Mouse (Mus musculus) T-helper 1 cell (primary cell): ENCODE measurements around the gene Serpinf1.
"Not testable (repeated sequence)": the region's sequence is repeated elsewhere in the genome, so short reads cannot be mapped to it uniquely, and the experiment has no call there.

Source experiments
- in situ Hi-C: fragments of 300-600 bp; cut with MboI, MseI; formaldehyde crosslinking; loops from one replicate; pipeline ENCODE4 v1.15.1; 2025; ENCODE audit warnings: high pct_unique_total_duplicates

Gene Serpinf1

GRCm38 (mm10) chr11:75422013-75422792, at the start of gene Serpinf1:
Gene Serpinf1 (minus strand): TSS chr11:75422701.
- in situ Hi-C loops = no loop called here

GRCm38 (mm10) chr11:75470675-75471074, 48.2 kb upstream of the Serpinf1 start:
- in situ Hi-C loops = no loop called here

DNA sequence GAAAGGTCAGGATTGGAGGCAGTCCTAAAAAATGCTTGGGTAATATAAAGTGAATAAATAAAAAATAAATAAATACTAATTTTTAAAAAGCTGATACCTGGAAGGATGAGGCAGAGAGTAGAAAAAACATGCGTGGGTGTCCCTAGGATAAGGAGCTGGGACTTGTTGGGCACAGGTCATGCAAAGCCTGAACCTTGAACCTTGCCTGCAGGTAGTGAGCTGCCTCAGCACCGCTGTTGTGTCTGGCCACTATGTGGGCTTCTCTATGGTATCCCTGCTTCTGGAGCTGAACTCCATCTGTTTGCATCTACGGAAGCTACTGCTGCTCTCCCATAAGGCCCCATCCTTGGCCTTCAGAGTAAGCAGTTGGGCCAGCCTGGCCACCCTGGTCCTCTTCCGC, 46.8 kb upstream of the Serpinf1 start:
- in situ Hi-C loops = no loop called here

GRCm38 (mm10) chr11:75468410-75468809, 45.9 kb upstream of the Serpinf1 start:
- in situ Hi-C loops = no loop called here

DNA sequence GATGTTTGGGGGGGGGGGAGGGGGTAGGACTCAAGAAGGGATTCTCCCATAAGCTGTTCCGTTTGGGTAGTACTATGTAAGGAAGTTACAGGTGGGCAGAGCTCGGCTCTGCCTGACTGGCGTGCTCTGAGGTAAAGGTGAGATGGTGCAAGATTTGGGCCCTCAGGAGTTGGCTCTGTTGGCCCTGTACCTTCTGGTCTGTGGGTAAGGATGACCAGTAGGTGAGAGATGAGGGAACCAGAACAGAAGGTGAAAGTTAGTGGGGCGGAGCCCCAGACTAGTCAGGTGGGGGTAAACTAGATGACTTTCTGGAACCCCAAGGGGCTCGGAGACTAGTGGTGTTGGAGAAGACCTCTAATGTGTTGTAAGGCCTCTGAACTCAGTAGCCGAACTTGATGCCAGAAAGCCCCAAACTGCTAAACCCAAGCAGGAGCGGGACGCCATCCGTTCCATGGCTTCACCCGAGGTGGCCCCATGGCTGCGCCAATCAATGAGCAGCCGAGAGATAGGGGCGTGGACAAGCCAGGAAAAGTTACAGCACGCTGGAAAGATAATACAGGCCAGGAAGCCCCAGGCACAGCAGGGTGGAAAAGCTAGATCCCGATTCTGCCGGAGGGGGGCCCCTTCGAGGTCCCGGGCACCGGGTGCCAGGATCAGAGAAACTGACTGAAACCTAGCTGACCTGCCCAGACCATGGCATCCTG, 45.2 kb upstream of the Serpinf1 start:
- in situ Hi-C loops = no loop called here

- in situ Hi-C loops = no loop called here
Observed at GRCm38 (mm10) chr11:75466731-75467505, 44.4 kb upstream of the Serpinf1 start.

DNA sequence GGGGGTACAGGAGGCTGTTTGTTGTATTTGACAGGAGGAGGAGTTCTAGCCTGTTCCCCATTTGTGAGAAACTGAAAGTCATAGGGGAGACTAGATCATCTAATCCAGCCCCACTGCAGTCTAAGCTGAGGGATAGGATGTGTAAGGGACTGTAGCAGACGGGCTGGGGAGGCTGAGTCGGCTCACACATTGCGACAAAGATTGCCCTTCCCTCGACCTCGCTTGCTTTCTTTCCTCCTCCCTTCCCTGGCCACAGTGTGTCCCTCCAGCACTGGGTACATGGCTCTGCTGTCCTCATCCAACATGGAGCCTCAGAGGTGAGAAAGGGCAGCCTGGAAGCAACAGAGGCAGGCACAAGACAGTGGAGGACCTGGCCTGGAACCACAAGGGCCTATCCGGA, 42.5 kb upstream of the Serpinf1 start:
- in situ Hi-C loops = no loop called here

- in situ Hi-C loops = no loop called here
Observed at GRCm38 (mm10) chr11:75464417-75464816, 41.9 kb upstream of the Serpinf1 start.

DNA sequence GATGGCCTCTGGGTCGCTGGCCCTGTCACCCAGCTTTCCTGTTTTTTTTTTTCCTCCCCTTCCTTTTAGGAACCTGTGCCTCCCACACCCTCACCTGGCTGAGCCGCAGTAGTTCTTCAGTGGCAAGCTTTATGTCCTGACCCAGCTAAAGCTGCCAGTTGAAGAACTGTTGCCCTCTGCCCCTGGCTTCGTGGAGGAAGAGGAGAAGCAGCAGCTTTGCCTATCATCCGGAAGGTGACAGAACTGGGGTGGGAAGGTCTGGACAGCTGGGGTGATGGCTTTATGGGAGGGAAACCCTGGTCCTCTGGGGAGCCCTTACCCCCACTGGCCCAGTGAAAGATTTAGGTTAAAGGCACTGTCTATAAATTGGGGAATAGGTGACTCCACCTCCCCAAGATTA, 41.1 kb upstream of the Serpinf1 start:
- in situ Hi-C loops = no loop called here

DNA sequence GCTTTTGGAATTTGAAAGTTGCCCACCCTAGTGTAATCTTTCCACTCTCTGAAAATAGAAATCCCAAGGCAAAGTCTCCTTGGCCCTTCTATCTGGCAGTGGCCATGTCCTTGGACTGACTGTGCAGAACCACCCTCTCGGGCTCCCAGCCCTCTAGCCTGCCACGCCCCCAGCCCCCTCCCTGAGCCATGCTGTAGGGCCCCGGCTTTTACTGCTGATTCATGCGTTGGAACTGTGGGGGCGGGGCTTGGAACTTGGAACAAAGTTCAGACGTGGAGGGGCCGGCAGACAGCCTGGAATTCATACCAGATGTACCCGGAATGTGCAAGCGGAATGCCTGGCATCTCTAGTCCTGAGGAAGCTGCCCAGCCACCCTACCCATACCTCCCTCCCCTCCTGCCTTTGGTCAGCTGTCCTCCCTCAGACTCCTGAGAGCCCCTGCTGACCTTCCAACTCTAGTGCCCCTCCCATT, 40.4 kb upstream of the Serpinf1 start:
- in situ Hi-C loops = no loop called here

DNA sequence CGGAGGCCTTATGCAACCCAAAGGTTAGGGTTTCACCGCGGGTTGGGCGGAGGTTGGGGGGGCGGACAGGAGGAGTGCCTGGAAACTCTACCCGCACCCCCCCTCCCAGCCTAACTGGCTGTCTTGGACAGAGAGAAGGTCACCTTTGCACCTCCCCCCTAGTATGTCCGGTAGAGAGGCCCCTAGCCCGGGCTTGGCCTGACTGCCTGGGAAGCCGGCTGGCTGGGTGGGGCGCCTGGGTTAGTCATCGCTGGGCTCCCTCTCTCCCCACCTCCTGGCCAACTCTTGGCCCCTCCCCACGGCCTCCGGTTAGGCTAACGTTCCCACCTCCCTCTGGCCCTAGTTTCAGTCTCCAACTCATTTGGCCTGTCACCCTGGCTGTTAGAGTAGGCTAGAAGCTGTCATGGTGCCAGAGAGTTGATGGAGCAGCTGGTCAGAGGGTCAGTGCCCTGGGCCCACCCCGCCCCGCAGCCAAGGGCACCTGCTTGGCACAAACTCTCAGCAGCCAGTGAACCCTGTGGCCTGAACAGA, 39.8 kb upstream of the Serpinf1 start:
- in situ Hi-C loops = no loop called here

DNA sequence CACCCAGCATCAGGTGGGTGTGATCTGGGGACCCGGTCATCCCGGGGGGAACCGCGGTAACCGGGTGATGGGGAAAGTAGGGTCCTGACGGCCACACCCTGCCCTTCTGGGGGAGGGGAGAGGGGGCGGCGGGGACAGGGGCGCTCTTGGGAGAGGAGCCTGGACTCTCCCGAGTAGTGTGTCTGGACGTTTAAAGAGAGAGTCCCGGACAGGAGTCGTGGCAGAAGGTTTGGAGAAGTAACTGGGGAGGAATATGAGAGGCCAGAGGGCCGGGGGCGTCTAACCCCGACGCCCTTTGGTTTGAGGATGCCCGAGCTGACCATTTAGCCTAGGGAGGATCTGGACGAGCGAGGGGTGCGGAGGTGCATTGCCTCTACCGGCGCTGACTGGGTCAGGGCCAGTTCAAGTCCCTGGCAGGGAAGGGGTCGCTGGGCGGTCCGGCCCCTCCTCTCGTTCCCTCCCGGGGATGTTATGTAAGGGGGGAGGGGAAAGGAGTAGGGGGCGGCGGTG, 39.3 kb upstream of the Serpinf1 start:
- in situ Hi-C loops = no loop called here

DNA sequence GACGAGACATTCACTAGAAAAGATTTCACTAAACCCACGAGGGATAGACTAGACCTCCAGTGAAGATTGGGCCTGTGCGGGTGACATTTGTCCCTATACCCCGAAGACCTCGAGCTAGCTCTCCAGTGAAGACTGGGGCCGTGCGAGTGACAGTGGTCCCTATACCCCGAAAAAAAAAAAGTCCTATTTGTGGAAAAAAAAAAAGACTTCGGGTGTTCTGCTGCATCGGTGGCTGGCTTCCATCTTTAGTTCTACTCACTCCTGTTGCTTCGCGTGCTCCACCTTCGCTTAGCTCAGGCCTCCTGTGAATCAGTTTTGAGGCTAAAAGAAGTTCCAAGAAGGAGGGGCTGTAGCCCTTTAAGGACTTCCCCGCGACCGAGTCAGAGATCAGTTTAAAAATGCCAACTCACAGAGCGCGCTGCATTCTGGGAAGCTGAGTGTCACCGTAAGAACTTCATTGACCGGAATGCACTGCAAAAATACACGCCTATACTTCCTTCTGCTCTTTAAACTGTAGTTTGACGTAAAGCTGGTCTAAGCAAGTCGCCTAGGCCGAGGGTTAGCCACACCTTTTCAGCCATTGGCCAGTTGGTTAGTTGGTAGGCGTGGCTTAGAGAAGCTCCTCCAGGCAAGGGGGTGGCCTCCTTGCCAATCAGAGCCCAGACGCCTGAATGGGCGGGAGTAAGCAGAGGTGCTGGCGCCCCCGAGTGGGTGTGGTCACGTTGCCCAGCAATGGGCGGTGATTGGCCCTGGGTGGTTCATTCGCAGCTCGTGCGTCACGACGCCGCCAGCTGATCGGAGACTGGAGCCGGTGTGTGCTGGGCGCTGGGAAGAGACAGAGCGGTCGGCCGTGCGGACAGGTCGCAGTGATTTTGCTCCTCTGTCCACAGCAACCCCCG, 38.6 kb upstream of the Serpinf1 start, which contains the start of gene Tlcd2:
Gene Tlcd2 (plus strand): TSS at position 872 of the 899 bp plus-strand sequence.
- in situ Hi-C loops = no loop called here

GRCm38 (mm10) chr11:75460103-75460843, 37.8 kb upstream of the Serpinf1 start:
- in situ Hi-C loops = no loop called here

- in situ Hi-C loops = no loop called here
Observed at GRCm38 (mm10) chr11:75459751-75460102, 37.2 kb upstream of the Serpinf1 start.

DNA sequence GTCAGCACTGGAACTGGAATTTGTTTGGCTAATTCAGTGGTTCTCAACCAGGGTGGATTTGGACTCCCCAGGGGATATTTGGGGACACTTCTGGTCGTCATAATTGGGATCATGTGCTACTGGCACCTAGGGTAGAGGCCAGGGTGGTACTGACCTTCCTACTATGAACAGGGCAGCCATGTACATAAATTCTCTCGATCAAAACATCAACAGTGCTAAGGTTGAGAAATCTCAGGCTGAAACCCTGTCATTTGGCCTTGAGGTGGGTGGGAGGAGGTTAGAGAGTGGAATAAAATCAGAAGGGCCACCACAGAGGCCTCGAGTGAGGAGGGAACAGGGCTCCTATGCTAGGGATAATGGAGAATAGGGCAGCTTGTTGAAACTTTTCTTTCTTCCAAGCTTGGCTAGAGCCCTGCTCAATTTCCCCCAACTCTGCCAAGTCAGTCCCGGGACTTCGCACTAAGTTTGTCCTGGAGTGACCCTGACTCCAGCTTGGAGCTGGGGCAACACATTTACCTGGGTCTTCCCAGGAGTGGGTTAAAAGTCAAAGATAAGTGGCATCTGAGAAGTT, 36.7 kb upstream of the Serpinf1 start:
- in situ Hi-C loops = no loop called here

DNA sequence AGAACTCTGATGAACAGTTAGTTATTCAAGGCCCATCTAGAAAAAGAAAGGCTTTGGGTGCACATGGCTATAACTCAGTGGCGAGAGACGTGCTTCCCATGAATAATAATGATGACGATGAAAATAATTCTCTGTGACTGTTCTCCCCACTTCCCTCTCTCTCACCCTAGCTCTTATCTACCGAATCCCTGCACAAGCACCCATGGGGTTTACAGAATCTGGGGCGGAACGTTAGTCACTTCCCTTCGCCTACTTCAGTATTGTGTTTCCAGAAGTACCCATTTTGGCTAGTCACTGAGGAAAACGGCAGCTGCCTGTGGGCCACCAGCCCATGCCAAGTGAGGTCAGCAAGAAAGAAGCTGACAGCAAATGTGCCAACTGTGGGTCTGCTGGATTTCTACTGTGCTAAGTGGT, 36.1 kb upstream of the Serpinf1 start:
- in situ Hi-C loops = no loop called here

DNA sequence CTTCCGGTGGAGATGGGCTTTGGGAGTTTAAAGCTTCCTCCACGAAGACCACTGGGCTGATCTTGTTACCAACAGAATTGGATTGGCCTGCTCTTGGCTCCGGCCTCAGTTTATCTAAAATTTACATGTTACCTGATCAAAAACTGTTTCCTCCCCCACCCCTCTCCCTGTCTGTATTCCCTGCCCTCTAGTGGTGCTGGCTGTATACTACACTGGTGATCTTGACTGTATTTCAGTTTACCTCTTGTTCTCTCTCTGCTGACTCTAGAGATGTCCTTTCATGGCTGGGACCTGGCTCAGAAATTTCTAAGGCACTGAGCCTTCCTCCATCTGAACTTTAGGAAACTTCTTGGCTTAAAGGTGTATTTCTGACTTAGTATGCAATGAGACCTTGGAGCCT, 35.7 kb upstream of the Serpinf1 start:
- in situ Hi-C loops = no loop called here

DNA sequence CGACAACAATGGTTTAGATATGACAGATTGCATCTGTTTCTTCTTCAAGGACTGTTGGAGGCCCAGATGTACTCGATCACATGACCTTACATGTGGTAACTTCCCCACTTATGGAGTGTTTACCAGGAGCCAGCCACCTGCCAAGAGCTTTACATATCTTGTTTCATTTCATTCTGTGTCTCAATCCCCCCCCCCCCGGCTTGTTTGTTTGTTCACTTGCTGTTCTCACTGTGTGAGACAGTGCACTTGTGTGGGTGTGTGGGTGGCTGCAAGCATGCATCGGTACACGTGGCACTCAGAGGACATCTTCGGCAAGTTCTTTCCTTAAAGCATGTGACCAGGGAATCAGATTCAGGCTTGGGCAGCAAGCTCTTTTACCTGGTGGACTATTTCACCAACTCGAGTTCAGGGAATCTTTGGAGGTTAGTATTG, 34.0 kb upstream of the Serpinf1 start:
- in situ Hi-C loops = no loop called here

GRCm38 (mm10) chr11:75455971-75456370, 33.5 kb upstream of the Serpinf1 start:
- in situ Hi-C loops = not testable (repeated sequence)
